Mouse (Mus musculus): ENCODE data around the gene Hsdl2. TPM values are rescaled to one million over a fixed set of nuclear protein-coding genes. Genes with fewer than 3 reads are reported as not detected.
"Not testable (repeated sequence)": the region's sequence is repeated elsewhere in the genome, so short reads cannot be mapped to it uniquely, and the experiment has no call there.

Gene Hsdl2
- total and polyA plus RNA-seq, 2 experiments from 2014 or later: 117 to 262 TPM

GRCm38 (mm10) chr4:59555177-59555576 is 26.2 kb upstream of the Hsdl2 start:
- H3K9ac ChIP-seq (replicated peaks; ENCODE audit: low read depth, low read length): no peak overlapping the region
- TF ChIP-seq CTCF (IDR thresholded peaks at IDR 0.05; ENCODE audit: low read depth) (no peak), EP300 (IDR thresholded peaks at IDR 0.05; ENCODE audit: low read depth) (no peak)
- ATAC-seq (ENCODE audit: insufficient read depth, low read depth) (no peak), DNase-seq (ENCODE audit: low spot score) (no peak)
- H3K36me3 ChIP-seq (replicated peaks; ENCODE audit: control insufficient read depth, insufficient read depth, low read length): no peaks in the 10 kb centered on the region
- no peak overlapping the region for H3K4me2 ChIP-seq (ENCODE audit: low read depth, low read length)
- no peaks in the 10 kb centered on the region for H3K4me1 ChIP-seq (ENCODE audit: control insufficient read depth, insufficient read depth)
- H3K27ac ChIP-seq (ENCODE audit: low read depth): no peak overlapping the region
- no peak overlapping the region for H3K4me3 ChIP-seq (ENCODE audit: low read depth, low read length)
- no peaks in the 10 kb centered on the region for H3K9me3 ChIP-seq (replicated peaks; ENCODE audit: control insufficient read depth, low read length)
- H3K27me3 ChIP-seq (ENCODE audit: control insufficient read depth, insufficient read depth, low read length): no peaks in the 10 kb centered on the region

- not testable (repeated sequence) for H3K36me3 ChIP-seq (replicated peaks; ENCODE audit: control insufficient read depth, insufficient read depth, low read length); H3K4me2 ChIP-seq (ENCODE audit: low read depth, low read length); H3K27ac ChIP-seq (ENCODE audit: low read depth); H3K4me1 ChIP-seq (ENCODE audit: control insufficient read depth, insufficient read depth); H3K9ac ChIP-seq (replicated peaks; ENCODE audit: low read depth, low read length); ATAC-seq (ENCODE audit: insufficient read depth, low read depth); H3K9me3 ChIP-seq (replicated peaks; ENCODE audit: control insufficient read depth, low read length); DNase-seq (ENCODE audit: low spot score); H3K27me3 ChIP-seq (ENCODE audit: control insufficient read depth, insufficient read depth, low read length); H3K4me3 ChIP-seq (ENCODE audit: low read depth, low read length)
- 87% methylated on average over 4 of the region's 4 CpGs for WGBS
Measured at GRCm38 (mm10) chr4:59557343-59557742, 24.0 kb upstream of the Hsdl2 start.

- no peak overlapping the region for H3K27ac ChIP-seq (ENCODE audit: low read depth)
- no peak overlapping the region for H3K4me2 ChIP-seq (ENCODE audit: low read depth, low read length)
- no peaks in the 10 kb centered on the region for H3K27me3 ChIP-seq (ENCODE audit: control insufficient read depth, insufficient read depth, low read length)
- H3K9ac ChIP-seq (replicated peaks; ENCODE audit: low read depth, low read length): no peak overlapping the region
- TF ChIP-seq EP300 (IDR thresholded peaks at IDR 0.05; ENCODE audit: low read depth) (no peak), CTCF (IDR thresholded peaks at IDR 0.05; ENCODE audit: low read depth) (no peak)
- no peak for DNase-seq (ENCODE audit: low spot score)
- H3K36me3 ChIP-seq (replicated peaks; ENCODE audit: control insufficient read depth, insufficient read depth, low read length): no peaks in the 10 kb centered on the region
- H3K4me1 ChIP-seq (ENCODE audit: control insufficient read depth, insufficient read depth): no peaks in the 10 kb centered on the region
- WGBS: 60% methylated on average over 6 of the region's 6 CpGs
- no peak for ATAC-seq (ENCODE audit: insufficient read depth, low read depth)
- no peak overlapping the region for H3K4me3 ChIP-seq (ENCODE audit: low read depth, low read length)
- no peaks in the 10 kb centered on the region for H3K9me3 ChIP-seq (replicated peaks; ENCODE audit: control insufficient read depth, low read length)
Measured at GRCm38 (mm10) chr4:59558096-59558720, 23.2 kb upstream of the Hsdl2 start.

GRCm38 (mm10) chr4:59560141-59560540 is 21.2 kb upstream of the Hsdl2 start:
- Histone ChIP-seq H3K27ac (ENCODE audit: low read depth) (no peak overlapping the region), H3K36me3 (replicated peaks; ENCODE audit: control insufficient read depth, insufficient read depth, low read length) (no peaks in the 10 kb centered on the region), H3K4me1 (ENCODE audit: control insufficient read depth, insufficient read depth) (no peaks in the 10 kb centered on the region), H3K4me2 (ENCODE audit: low read depth, low read length) (no peak overlapping the region), H3K27me3 (ENCODE audit: control insufficient read depth, insufficient read depth, low read length) (no peaks in the 10 kb centered on the region), H3K4me3 (ENCODE audit: low read depth, low read length) (no peak overlapping the region), H3K9me3 (replicated peaks; ENCODE audit: control insufficient read depth, low read length) (no peaks in the 10 kb centered on the region), H3K9ac (replicated peaks; ENCODE audit: low read depth, low read length) (no peak overlapping the region)
- TF ChIP-seq CTCF (IDR thresholded peaks at IDR 0.05; ENCODE audit: low read depth): no peak
- DNase-seq (ENCODE audit: low spot score) (no peak), ATAC-seq (ENCODE audit: insufficient read depth, low read depth) (no peak)
- 78% methylated on average over 6 of the region's 6 CpGs for WGBS

- Histone ChIP-seq H3K27me3 (ENCODE audit: control insufficient read depth, insufficient read depth, low read length) (no peaks in the 10 kb centered on the region), H3K4me1 (ENCODE audit: control insufficient read depth, insufficient read depth) (no peaks in the 10 kb centered on the region), H3K27ac (ENCODE audit: low read depth) (no peak overlapping the region), H3K4me3 (ENCODE audit: low read depth, low read length) (no peak overlapping the region), H3K9ac (replicated peaks; ENCODE audit: low read depth, low read length) (no peak overlapping the region), H3K4me2 (ENCODE audit: low read depth, low read length) (no peak overlapping the region), H3K9me3 (replicated peaks; ENCODE audit: control insufficient read depth, low read length) (peaks cover 10% of the 10 kb centered on the region), H3K36me3 (replicated peaks; ENCODE audit: control insufficient read depth, insufficient read depth, low read length) (no peaks in the 10 kb centered on the region)
- ATAC-seq (ENCODE audit: insufficient read depth, low read depth) (no peak), DNase-seq (ENCODE audit: low spot score) (no peak)
- 75% methylated on average over 3 of the region's 3 CpGs for WGBS
- no peak for TF ChIP-seq EP300 (IDR thresholded peaks at IDR 0.05; ENCODE audit: low read depth)
- no peak for TF ChIP-seq CTCF (IDR thresholded peaks at IDR 0.05; ENCODE audit: low read depth)
Measured at GRCm38 (mm10) chr4:59564128-59564527, 17.2 kb upstream of the Hsdl2 start.

- ATAC-seq (ENCODE audit: insufficient read depth, low read depth) (no peak), DNase-seq (ENCODE audit: low spot score) (no peak)
- Histone ChIP-seq H3K4me1 (ENCODE audit: control insufficient read depth, insufficient read depth) (no peaks in the 10 kb centered on the region), H3K4me3 (ENCODE audit: low read depth, low read length) (no peak overlapping the region), H3K9me3 (replicated peaks; ENCODE audit: control insufficient read depth, low read length) (peaks cover 10% of the 10 kb centered on the region), H3K9ac (replicated peaks; ENCODE audit: low read depth, low read length) (no peak overlapping the region), H3K27me3 (ENCODE audit: control insufficient read depth, insufficient read depth, low read length) (no peaks in the 10 kb centered on the region), H3K27ac (ENCODE audit: low read depth) (no peak overlapping the region), H3K4me2 (ENCODE audit: low read depth, low read length) (no peak overlapping the region), H3K36me3 (replicated peaks; ENCODE audit: control insufficient read depth, insufficient read depth, low read length) (no peaks in the 10 kb centered on the region)
- TF ChIP-seq EP300 (IDR thresholded peaks at IDR 0.05; ENCODE audit: low read depth) (no peak), CTCF (IDR thresholded peaks at IDR 0.05; ENCODE audit: low read depth) (no peak)
- 54% methylated on average over 8 of the region's 8 CpGs for WGBS
Measured at GRCm38 (mm10) chr4:59565571-59566188, 15.7 kb upstream of the Hsdl2 start.
